Mouse (Mus musculus) C2C12 (cell line): ENCODE data around the gene Styk1. TPM values are rescaled to one million over a fixed set of nuclear protein-coding genes. Genes with fewer than 3 reads are reported as not detected.
A peak's percentile ranks its signal among the peaks of the same experiment; 100 is the strongest.

Experiments
- H3K27me3 ChIP-seq: one replicate; pipeline ENCODE4 v1.6.1; 2011; ENCODE audit not compliant: control insufficient read depth, insufficient read depth, insufficient read length
- H3K36me3 ChIP-seq: one replicate; pipeline ENCODE4 v1.6.1; 2011; ENCODE audit not compliant: control insufficient read depth, insufficient read depth
- H3K4me3 ChIP-seq: one replicate; pipeline ENCODE4 v1.5.1; 2011; ENCODE audit warnings: mild to moderate bottlenecking, control low read depth; ENCODE audit not compliant: poor library complexity, insufficient read depth, severe bottlenecking
- H3K79me2 ChIP-seq: one replicate; pipeline ENCODE4 v1.6.1; 2011; ENCODE audit not compliant: control insufficient read depth, insufficient read depth
- H3K79me3 ChIP-seq: one replicate; pipeline ENCODE4 v1.6.1; 2011; ENCODE audit warnings: low read depth, control low read depth
- H3ac ChIP-seq: one replicate; pipeline ENCODE3; 2011; ENCODE audit warnings: low read depth; ENCODE audit not compliant: control insufficient read depth, insufficient read length
- CEBPB ChIP-seq: IDR thresholded peaks from one replicate; pipeline ENCODE4 v1.6.1; 2011; ENCODE audit warnings: low read depth, mild to moderate bottlenecking, control low read depth, moderate library complexity
- CTCF ChIP-seq: IDR thresholded peaks from one replicate; pipeline ENCODE4 v1.5.1; 2011; ENCODE audit not compliant: control insufficient read depth, insufficient read depth, insufficient read length
- FOSL1 ChIP-seq: IDR thresholded peaks from one replicate; pipeline ENCODE4 v1.8.0; 2011; ENCODE audit warnings: mild to moderate bottlenecking, low read length; ENCODE audit not compliant: poor library complexity, insufficient read depth, severe bottlenecking
- MAX ChIP-seq: IDR thresholded peaks from one replicate; pipeline ENCODE4 v1.6.1; 2011; ENCODE audit warnings: mild to moderate bottlenecking, control low read depth
- MYOD1 ChIP-seq: IDR thresholded peaks from one replicate; pipeline ENCODE4 v1.6.1; 2011; ENCODE audit warnings: low read depth; ENCODE audit not compliant: control insufficient read depth, insufficient read length
- MYOG ChIP-seq: IDR thresholded peaks from one replicate; pipeline ENCODE4 v1.6.1; 2011; ENCODE audit not compliant: control insufficient read depth, insufficient read length; ENCODE audit errors: extremely low read depth
- USF1 ChIP-seq: IDR thresholded peaks from one replicate; pipeline ENCODE4 v1.6.1; 2011; ENCODE audit warnings: low read depth, mild to moderate bottlenecking, control low read depth, moderate library complexity
- polyA plus RNA-seq: library from polyadenylated mRNA; unstranded; fragments of >200 nt; fragmentation: generic; extraction: Trizol; gene quantifications from one replicate; pipeline ENCODE4 v1.2.1, GENCODE M21; 2012; ENCODE audit warnings: missing spikeins

The Styk1 gene
- polyA plus RNA-seq, 1 experiment, result 0.27 TPM

- Histone ChIP-seq H3ac (no peak overlapping the region), H3K27me3 (no peaks in the 10 kb centered on the region), H3K36me3 (peaks cover 45% of the 10 kb centered on the region), H3K4me3 (no peak overlapping the region), H3K79me3 (no peaks in the 10 kb centered on the region), H3K79me2 (peaks cover 4% of the 10 kb centered on the region)
- no peak for TF ChIP-seq USF1
- no peak for TF ChIP-seq MAX
- TF ChIP-seq CEBPB, result no peak
- TF ChIP-seq MYOD1, result no peak
- TF ChIP-seq MYOG, result no peak
- TF ChIP-seq CTCF, result no peak
- no peak for TF ChIP-seq FOSL1
Measured at GRCm38 (mm10) chr6:131362987-131363765, 9.8 kb upstream of the Styk1 start.

DNA sequence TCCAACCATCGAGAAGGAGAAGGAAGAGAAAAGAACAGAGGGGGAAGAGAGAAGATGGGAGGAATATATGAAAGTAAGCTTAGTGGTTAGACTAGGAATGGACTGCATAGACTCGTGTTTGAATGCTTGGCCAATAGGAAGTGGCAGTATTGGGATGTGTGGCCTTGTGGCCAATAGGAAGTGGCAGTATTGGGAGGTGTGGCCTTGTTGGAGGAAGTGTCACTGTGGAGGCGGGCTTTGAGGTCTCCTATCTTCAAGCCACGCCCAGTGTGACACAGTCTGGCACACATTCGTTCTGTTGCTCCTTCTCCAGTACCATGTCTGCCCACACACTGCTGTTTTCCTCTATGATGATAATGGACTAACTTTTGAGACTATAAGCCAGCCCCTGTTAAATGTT lies 7.3 kb upstream of the Styk1 start:
- Histone ChIP-seq H3K36me3 (peaks cover 23% of the 10 kb centered on the region), H3K79me2 (peaks cover under 1% of the 10 kb centered on the region), H3K79me3 (no peaks in the 10 kb centered on the region), H3K27me3 (no peaks in the 10 kb centered on the region), H3K4me3 (no peak overlapping the region), H3ac (no peak overlapping the region)
- TF ChIP-seq MAX (no peak), USF1 (no peak), FOSL1 (no peak), MYOD1 (no peak), CEBPB (no peak), MYOG (no peak), CTCF (no peak)

- TF ChIP-seq MAX (no peak), MYOG (no peak), CEBPB (no peak), FOSL1 (no peak), CTCF (no peak), MYOD1 (no peak), USF1 (no peak)
- Histone ChIP-seq H3K79me3 (no peaks in the 10 kb centered on the region), H3K79me2 (no peaks in the 10 kb centered on the region), H3ac (no peak overlapping the region), H3K4me3 (no peak overlapping the region), H3K36me3 (peaks cover 11% of the 10 kb centered on the region), H3K27me3 (no peaks in the 10 kb centered on the region)
Measured at GRCm38 (mm10) chr6:131359543-131359942, 6.1 kb upstream of the Styk1 start.

DNA sequence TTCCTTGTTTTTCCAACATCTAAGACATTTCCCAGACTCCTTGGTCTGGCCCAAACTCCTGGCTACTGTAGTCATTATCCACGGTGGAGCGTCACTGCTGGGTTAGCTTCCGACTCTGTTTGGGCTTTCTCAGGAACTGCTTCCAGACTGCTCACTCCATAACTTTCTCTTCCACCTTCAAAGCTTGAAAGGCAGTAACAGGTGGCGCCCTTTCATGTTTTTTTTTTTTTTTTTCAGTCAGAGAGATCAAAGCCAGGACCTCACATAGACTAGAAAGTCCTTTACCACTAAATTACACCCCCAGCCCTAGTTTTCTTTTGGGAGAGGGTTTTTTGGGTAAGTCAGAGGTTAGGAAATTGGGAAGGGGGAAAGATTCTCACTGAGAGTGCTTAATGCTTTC lies 1.5 kb upstream of the Styk1 start:
- Histone ChIP-seq H3K4me3 (no peak overlapping the region), H3K36me3 (no peaks in the 10 kb centered on the region), H3ac (no peak overlapping the region), H3K79me2 (no peaks in the 10 kb centered on the region), H3K27me3 (no peaks in the 10 kb centered on the region), H3K79me3 (no peaks in the 10 kb centered on the region)
- TF ChIP-seq USF1 (no peak), MYOD1 (peak; percentile 55)

DNA sequence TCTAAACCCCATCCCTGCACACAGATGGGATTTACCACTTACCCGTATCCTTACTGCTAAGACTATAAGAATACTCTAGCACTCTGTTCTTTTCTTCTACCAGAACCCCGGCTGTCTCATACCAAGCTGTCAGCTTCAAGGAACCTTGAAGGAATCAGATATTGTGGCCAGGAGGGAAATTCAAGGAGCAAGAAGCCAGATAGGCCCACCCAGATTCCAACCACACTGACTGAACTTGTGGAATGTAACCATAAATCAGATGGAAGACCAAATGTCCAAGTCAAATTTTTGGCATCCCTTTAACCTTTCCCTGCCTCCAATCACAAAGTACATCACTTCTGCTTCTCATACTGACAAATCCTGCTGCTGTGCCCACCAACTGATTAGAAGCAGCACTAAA lies 6.4 kb downstream of the Styk1 start:
- no peak for TF ChIP-seq CTCF
- no peak for TF ChIP-seq USF1
- no peak for TF ChIP-seq MAX
- TF ChIP-seq MYOD1, result no peak
- no peak for TF ChIP-seq CEBPB
- no peak for TF ChIP-seq MYOG
- no peak for TF ChIP-seq FOSL1
- Histone ChIP-seq H3ac (no peak overlapping the region), H3K36me3 (no peaks in the 10 kb centered on the region), H3K79me2 (no peaks in the 10 kb centered on the region), H3K79me3 (no peaks in the 10 kb centered on the region), H3K4me3 (no peak overlapping the region), H3K27me3 (no peaks in the 10 kb centered on the region)

GRCm38 (mm10) chr6:131344346-131344745 lies 9.1 kb downstream of the Styk1 start:
- Histone ChIP-seq H3ac (no peak overlapping the region), H3K79me3 (no peaks in the 10 kb centered on the region), H3K27me3 (no peaks in the 10 kb centered on the region), H3K4me3 (no peak overlapping the region), H3K79me2 (no peaks in the 10 kb centered on the region), H3K36me3 (no peaks in the 10 kb centered on the region)
- TF ChIP-seq MYOG, result no peak
- TF ChIP-seq CTCF, result no peak
- no peak for TF ChIP-seq USF1
- no peak for TF ChIP-seq CEBPB
- no peak for TF ChIP-seq FOSL1
- TF ChIP-seq MYOD1, result no peak
- no peak for TF ChIP-seq MAX
